Mouse (Mus musculus) myocyte (in vitro differentiated cells): ENCODE data around the gene Pnmt.

ENCODE experiments used
- CEBPB ChIP-seq: IDR thresholded peaks from 2 replicates; pipeline ENCODE4 v1.6.1; 2011; ENCODE audit warnings: mild to moderate bottlenecking, moderate library complexity; ENCODE audit not compliant: poor library complexity, insufficient read depth, severe bottlenecking
- E2F4 ChIP-seq: IDR thresholded peaks from one replicate; pipeline ENCODE4 v1.6.1; 2011; ENCODE audit warnings: mild to moderate bottlenecking, control low read depth, moderate library complexity; ENCODE audit not compliant: insufficient read depth
- MAX ChIP-seq: IDR thresholded peaks from one replicate; pipeline ENCODE4 v1.6.1; 2011; ENCODE audit warnings: low read depth, mild to moderate bottlenecking, control low read depth
- MYOD1 ChIP-seq, 3 experiments: IDR thresholded peaks; one replicate each; pipeline ENCODE4 v1.6.1; 2011; ENCODE audit warnings: control low read depth in 2 of 3, low read depth in 2 of 3, mild to moderate bottlenecking in 2 of 3, moderate library complexity in 1 of 3; ENCODE audit not compliant: insufficient read length in 2 of 3, control insufficient read depth in 1 of 3
- MYOG ChIP-seq, 3 experiments: IDR thresholded peaks; one replicate each; pipeline ENCODE4 v1.6.1; 2011; ENCODE audit warnings: control low read depth in 2 of 3, low read depth in 2 of 3, mild to moderate bottlenecking in 2 of 3; ENCODE audit not compliant: insufficient read length in 2 of 3, control insufficient read depth in 1 of 3, insufficient read depth in 1 of 3
- POLR2A ChIP-seq: IDR thresholded peaks from one replicate; pipeline ENCODE4 v1.6.1; 2011; ENCODE audit warnings: low read depth, mild to moderate bottlenecking, control low read depth, moderate library complexity; ENCODE audit not compliant: insufficient read length
- TCF12 ChIP-seq: IDR thresholded peaks from one replicate; pipeline ENCODE4 v1.6.1; 2011; ENCODE audit warnings: mild to moderate bottlenecking, control low read depth; ENCODE audit not compliant: poor library complexity, insufficient read depth, severe bottlenecking
- USF1 ChIP-seq: IDR thresholded peaks from one replicate; pipeline ENCODE4 v1.6.1; 2011; ENCODE audit warnings: low read depth, mild to moderate bottlenecking, control low read depth, moderate library complexity

GRCm38 (mm10) chr11:98342000-98342945 is 44.0 kb upstream of the Pnmt start:
- no peak for TF ChIP-seq POLR2A
- TF ChIP-seq MYOG (IDR thresholded peaks at IDR 0.05; ENCODE audit: control insufficient read depth in 1 of 3, insufficient read depth in 1 of 3, insufficient read length in 2 of 3, low read depth in 2 of 3): no peak
- TF ChIP-seq MAX: no peak
- TF ChIP-seq TCF12: no peak
- no peak for TF ChIP-seq USF1
- TF ChIP-seq E2F4: no peak
- no peak for TF ChIP-seq MYOD1 (IDR thresholded peaks at IDR 0.05; ENCODE audit: control insufficient read depth in 1 of 3, insufficient read length in 2 of 3, low read depth in 2 of 3)
- TF ChIP-seq CEBPB: no peak
